Mouse (Mus musculus) liver, embryonic 14.5 days (tissue): ENCODE data around the gene Gm45808.

Source experiments
- CTCF ChIP-seq: IDR thresholded peaks from 2 replicates; pipeline ENCODE4 v1.5.1; 2016; ENCODE audit warnings: antibody characterized with exemption, low read depth, control low read depth
- EP300 ChIP-seq: IDR thresholded peaks from 2 replicates; pipeline ENCODE4 v1.6.1; 2016; ENCODE audit warnings: antibody characterized with exemption, low read depth

- TF ChIP-seq EP300 = 0 out of 2 replicates have a peak, but pooled peaks have one; percentile 22
- no peak for TF ChIP-seq CTCF
Measured at GRCm38 (mm10) chr7:45509912-45510787, 23.5 kb upstream of the Gm45808 start, which contains the start of gene Nucb1.
